Mouse (Mus musculus) kidney, embryonic 15.5 days (tissue): ENCODE measurements around the gene Olfr136. TPM values are rescaled to one million over a fixed set of nuclear protein-coding genes. Genes with fewer than 3 reads are reported as not detected.

ENCODE experiments used
- ATAC-seq: fragments of 200-750 bp; cut with Nextera tagmentation; replicated peaks from 2 replicates; pipeline ENCODE4 v1.8.0; 2017; ENCODE audit warnings: moderate TSS enrichment; ENCODE audit not compliant: low FRiP score
- H3K27ac ChIP-seq: fragments of 300-500 bp; sonication (generic); 2 replicates; pipeline ENCODE4 v1.5.1; 2015; ENCODE audit warnings: mild to moderate bottlenecking, inconsistent platforms
- H3K27me3 ChIP-seq: fragments of 300-500 bp; sonication (generic); 2 replicates; pipeline ENCODE4 v1.6.1; 2015; ENCODE audit warnings: inconsistent platforms
- H3K36me3 ChIP-seq: fragments of 300-500 bp; sonication (generic); 2 replicates; pipeline ENCODE4 v1.6.1; 2015; ENCODE audit warnings: inconsistent platforms
- H3K4me1 ChIP-seq: fragments of 300-500 bp; sonication (generic); 2 replicates; pipeline ENCODE4 v1.6.1; 2015; ENCODE audit warnings: inconsistent platforms
- H3K4me2 ChIP-seq: fragments of 300-500 bp; sonication (generic); 2 replicates; pipeline ENCODE4 v1.6.1; 2015; ENCODE audit warnings: moderate library complexity, mild to moderate bottlenecking, inconsistent platforms
- H3K4me3 ChIP-seq: fragments of 300-500 bp; sonication (generic); replicated peaks from 2 replicates; pipeline ENCODE4 v1.5.1; 2015; ENCODE audit warnings: mild to moderate bottlenecking, inconsistent platforms
- H3K9ac ChIP-seq: fragments of 300-500 bp; sonication (generic); 2 replicates; pipeline ENCODE4 v1.6.1; 2015; ENCODE audit warnings: mild to moderate bottlenecking, inconsistent platforms
- H3K9me3 ChIP-seq: fragments of 300-500 bp; sonication (generic); replicated peaks from 2 replicates; pipeline ENCODE4 v1.6.1; 2016; ENCODE audit warnings: inconsistent platforms
- polyA plus RNA-seq: library from polyadenylated mRNA; unstranded; fragments of >200 nt; fragmentation: Nextera tagmentation; extraction: Ambion mirVana; gene quantifications from 2 replicates; pipeline ENCODE4 v1.2.1, GENCODE M21; 2015

The Olfr136 gene
- polyA plus RNA-seq = not detected in 2 replicates

- Histone ChIP-seq H3K27me3 (no peaks in the 10 kb centered on the region), H3K4me2 (no peak within 1 kb of the TSS), H3K9ac (no peak within 1 kb of the TSS), H3K4me1 (no peaks in the 10 kb centered on the region), H3K9me3 (no peaks in the 10 kb centered on the region), H3K27ac (no peak within 1 kb of the TSS), H3K4me3 (no peak within 1 kb of the TSS), H3K36me3 (no peaks in the 10 kb centered on the region)
- no peak for ATAC-seq
Measured at GRCm38 (mm10) chr17:38329531-38329930, at the start of gene Olfr136. Gene Olfr136, plus strand, starts transcription at chr17:38329831.

- Histone ChIP-seq H3K36me3 (no peaks in the 10 kb centered on the region), H3K27ac (no peak within 1 kb of the TSS), H3K9ac (no peak within 1 kb of the TSS), H3K4me2 (no peak within 1 kb of the TSS), H3K27me3 (no peaks in the 10 kb centered on the region), H3K4me3 (no peak within 1 kb of the TSS), H3K9me3 (no peaks in the 10 kb centered on the region), H3K4me1 (no peaks in the 10 kb centered on the region)
- ATAC-seq = no peak
Measured at GRCm38 (mm10) chr17:38307470-38307869, 22.2 kb upstream of the Olfr136 start, which contains the start of gene Olfr137. Gene Olfr137, minus strand, starts transcription at chr17:38307570.

Other genes starting within 250 kb of the Olfr136 start
- gene Olfr131, start 241.1 kb upstream of the Olfr136 start, polyA plus RNA-seq = not detected in 2 replicates
- gene Olfr132, start 195.3 kb upstream of the Olfr136 start, polyA plus RNA-seq = not detected in 2 replicates
- not detected in 2 replicates for gene Olfr133, start 184.6 kb upstream of the Olfr136 start, polyA plus RNA-seq
- not detected in 2 replicates for gene Olfr134, start 158.4 kb upstream of the Olfr136 start, polyA plus RNA-seq
- not detected in 2 replicates for gene Olfr135, start 125.5 kb upstream of the Olfr136 start, polyA plus RNA-seq
- gene Olfr138, start 68.8 kb upstream of the Olfr136 start, polyA plus RNA-seq = not detected in 2 replicates
- not detected in 2 replicates for gene Olfr137, start 22.3 kb upstream of the Olfr136 start, polyA plus RNA-seq
- not detected in 2 replicates for gene Esp36, start 90.4 kb downstream of the Olfr136 start, polyA plus RNA-seq
- not detected in 2 replicates for gene Esp34, start 224.4 kb downstream of the Olfr136 start, polyA plus RNA-seq